Mouse (Mus musculus): ENCODE results near the gene Dlx6.

Gene Dlx6

DNA sequence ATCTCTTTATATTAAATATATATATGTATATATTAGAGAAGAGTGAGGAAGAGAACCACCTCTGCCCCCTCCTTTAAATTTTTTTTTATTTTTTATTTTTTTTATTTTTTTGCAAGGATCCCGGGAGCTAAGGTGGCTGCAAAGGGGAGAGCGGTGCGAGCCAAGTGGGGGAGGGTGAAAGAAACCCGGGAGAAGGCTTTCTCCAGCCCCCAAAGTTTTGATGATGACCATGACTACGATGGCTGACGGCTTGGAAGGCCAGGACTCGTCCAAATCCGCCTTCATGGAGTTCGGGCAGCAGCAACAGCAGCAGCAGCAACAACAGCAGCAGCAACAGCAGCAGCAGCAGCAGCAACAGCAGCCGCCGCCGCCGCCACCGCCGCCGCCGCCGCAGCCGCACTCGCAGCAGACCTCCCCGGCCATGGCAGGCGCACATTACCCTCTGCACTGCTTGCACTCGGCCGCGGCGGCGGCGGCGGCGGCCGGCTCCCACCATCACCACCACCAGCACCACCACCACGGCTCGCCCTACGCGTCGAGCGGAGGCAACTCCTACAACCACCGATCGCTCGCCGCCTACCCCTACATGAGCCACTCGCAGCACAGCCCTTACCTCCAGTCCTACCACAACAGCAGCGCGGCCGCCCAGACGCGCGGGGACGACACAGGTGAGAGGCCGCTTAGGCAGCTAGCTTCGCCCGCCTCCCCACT is at the start of gene Dlx6:
Gene Dlx6 (plus strand): TSS at position 175 of the 711 bp plus-strand sequence.
- no peak for DNase-seq (ENCODE audit: low read depth in 2 of 2, low spot score in 2 of 2)

DNA sequence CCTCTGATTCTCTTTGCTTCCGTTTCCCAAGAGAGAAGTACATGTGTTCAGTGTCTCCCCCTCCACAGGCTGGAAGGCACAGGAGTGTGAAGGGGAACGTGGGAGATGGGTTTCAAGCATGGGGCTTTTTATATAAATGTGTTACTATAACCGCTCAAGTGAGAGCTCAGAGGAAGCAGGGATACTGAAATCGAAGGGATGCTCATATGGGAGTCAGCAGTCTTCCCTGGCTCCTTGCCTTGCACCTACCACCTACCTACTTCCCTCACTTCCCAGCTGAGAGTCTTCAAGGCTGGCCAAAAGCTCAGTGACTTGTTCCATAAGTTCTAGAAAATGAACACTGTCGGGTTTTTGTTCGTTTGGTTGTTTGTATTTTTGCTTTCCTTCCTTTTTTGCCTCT is 46.3 kb upstream of the Dlx6 start:
- DNase-seq (ENCODE audit: low read depth in 2 of 2, low spot score in 2 of 2): no peak

DNA sequence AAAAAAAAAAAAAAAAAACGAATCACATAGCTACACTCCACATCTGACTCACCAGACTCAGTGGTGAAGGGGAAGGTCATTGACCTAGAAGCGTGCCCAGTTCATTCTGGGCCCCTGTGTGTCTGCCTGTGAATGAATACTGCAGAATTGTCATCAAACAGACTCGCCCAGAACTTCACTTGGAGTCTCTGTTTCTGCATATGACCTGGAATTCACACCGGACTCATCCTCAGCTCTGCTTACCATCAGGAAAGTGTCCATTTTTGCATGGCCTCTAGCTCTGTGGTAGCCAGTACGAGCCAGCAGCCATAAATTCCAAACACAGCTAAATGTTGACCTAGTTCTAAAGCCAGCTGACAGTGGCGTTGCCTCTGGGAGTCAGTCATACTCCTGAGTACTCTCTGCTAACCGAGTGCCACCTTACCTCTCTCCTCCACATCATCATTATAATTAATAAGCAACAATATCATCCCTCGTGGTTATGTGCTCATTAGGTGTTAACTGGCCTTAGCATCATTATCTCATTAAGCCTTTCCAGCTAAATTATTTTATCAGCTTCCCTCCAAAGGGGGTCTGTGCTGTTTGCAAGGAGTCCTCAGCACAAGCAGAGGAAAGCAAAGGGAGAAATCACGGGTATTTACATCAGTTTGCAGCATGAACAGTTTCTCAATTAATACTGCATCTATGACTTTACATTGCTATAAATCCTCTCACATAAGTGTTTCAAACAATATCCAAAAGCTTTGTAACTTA is 44.9 kb upstream of the Dlx6 start:
- DNase-seq (ENCODE audit: low read depth in 2 of 2, low spot score in 2 of 2): no peak

DNA sequence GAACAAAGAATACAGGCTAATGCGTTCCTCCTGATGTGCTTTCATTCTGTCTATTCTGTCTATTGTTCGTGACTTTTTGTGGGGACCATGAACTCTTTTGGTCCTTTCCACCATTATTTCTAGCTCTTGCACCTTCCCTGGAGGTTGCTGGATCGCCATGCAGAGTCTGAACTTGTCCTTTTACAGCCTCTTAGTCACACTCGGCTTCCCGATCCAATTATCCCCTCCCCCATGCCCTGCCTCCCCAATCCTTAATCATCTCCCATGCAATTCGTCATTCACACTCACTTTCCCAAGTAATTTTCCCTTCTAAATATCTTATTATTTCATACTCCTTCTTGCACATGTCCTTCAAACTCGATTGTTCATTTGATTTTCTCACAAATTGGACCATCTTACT is 44.0 kb upstream of the Dlx6 start:
- DNase-seq (ENCODE audit: low read depth in 2 of 2, low spot score in 2 of 2): no peak

DNA sequence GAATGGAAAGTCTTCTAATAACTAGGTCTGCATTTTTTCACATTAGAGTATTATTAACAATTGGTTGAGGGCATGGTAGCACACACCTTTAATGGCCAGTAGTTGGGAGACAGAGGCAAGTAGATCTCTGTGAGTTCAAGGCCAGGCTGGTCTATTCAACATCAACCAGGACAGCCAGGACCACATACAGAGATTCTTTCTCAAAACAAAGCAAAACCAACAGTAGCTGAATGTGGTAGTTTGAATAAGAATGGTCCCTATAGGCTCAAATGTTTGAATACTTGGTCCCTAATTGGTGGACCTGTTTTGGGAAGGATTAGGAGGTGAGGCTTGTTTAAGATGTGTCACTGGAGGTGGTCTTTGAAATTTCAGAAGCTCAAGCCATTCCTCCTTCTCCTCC is 37.8 kb upstream of the Dlx6 start:
- DNase-seq (ENCODE audit: low read depth in 2 of 2, low spot score in 2 of 2): no peak

DNA sequence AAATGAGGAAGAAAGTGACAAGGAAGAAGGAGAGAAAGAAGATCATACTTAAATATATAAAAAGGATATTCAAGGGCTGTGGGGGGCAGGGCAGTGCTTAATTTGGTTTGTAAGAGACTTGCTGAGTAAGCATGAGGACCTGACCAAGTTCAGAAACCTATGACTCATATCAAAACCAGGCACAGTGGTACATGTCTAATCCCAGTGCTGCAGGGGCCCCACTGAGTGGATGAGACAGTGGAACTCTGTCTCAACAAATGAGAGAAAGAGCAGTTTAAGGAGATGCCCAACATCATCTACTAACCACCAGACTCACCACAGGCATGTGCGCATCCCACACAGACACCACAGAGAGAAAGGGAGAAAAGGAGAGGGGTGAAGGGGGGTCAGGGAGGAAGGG is 36.3 kb upstream of the Dlx6 start:
- DNase-seq (ENCODE audit: low read depth in 2 of 2, low spot score in 2 of 2): no peak

DNA sequence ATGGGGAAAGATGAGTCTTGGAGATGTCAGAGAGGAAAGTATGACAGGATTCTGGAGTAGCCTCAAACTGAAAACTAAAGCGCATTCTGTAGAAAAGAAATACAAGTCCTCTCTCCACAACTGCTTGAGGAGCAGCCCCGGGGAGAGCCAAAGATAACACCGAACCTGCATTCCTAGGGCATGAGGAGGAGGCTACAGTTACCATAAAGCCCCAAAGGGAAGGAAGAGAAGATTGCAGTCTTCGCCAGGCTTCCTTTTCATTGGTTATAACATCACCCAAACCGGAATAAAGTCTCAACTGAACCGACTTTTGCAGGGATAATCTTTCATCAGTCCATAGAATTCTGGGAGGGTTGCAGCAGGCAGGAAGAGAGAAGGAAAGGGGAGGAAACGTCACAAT is 32.7 kb upstream of the Dlx6 start:
- DNase-seq (ENCODE audit: low read depth in 2 of 2, low spot score in 2 of 2): no peak

DNA sequence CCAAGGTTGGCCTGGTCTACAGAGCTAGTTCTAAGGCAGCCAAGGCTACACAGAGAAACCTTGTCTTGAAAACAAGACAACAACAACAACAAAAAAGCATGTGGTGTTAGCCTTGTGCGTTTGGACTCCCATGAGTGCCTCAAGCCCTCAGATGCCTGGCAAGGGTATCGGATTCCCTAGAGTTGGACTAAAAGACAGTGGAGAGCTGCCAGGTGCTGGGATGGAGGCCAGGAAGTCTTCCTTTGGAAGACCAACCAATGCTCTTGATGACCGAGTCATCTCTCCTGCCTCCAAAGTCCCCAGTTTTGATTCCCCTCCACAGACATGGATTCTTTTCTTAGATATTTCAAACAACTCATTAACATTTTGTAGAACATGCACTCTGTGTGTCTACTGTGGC is 29.8 kb upstream of the Dlx6 start:
- DNase-seq (ENCODE audit: low read depth in 2 of 2, low spot score in 2 of 2): no peak

DNA sequence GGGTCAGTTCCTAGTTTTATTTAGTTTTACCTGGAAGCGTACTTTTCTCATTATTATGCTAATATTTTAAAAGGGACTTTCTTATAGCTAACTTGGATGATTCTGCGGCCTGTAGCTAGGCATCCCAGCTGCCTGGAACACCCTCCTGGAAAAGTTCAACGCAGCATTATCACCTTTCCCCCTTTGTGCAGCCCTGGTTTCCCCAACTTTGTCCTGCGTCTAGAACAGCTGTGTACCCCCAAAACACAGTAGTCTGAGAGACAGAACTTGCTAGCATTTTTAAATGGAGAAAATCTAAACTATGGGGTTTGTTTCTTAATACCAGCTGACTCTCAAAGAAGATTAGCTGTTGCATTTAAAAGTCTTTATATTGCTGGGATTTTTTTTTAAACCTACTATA is 14.6 kb upstream of the Dlx6 start:
- DNase-seq (ENCODE audit: low read depth in 2 of 2, low spot score in 2 of 2): no peak

DNA sequence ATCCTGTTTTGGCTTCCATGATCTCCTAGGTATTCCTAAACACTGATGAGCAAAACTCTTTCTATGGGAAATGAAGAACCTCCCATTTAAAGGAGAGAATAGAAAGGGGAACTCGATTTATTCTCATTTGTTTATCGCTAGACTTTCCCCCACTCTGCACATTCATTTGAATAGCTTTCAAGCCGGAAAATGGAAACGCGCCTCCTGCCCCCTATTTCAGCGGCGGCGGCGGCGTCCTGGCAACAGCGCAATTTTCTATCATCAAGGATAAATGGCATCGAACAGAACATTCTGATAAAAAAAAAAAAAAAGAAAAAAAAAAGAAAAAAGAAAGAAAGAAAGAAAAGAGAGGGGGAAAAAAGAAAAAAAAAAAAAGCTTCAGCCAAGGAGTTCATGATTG is 13.4 kb upstream of the Dlx6 start:
- DNase-seq (ENCODE audit: low read depth in 2 of 2, low spot score in 2 of 2): no peak

DNA sequence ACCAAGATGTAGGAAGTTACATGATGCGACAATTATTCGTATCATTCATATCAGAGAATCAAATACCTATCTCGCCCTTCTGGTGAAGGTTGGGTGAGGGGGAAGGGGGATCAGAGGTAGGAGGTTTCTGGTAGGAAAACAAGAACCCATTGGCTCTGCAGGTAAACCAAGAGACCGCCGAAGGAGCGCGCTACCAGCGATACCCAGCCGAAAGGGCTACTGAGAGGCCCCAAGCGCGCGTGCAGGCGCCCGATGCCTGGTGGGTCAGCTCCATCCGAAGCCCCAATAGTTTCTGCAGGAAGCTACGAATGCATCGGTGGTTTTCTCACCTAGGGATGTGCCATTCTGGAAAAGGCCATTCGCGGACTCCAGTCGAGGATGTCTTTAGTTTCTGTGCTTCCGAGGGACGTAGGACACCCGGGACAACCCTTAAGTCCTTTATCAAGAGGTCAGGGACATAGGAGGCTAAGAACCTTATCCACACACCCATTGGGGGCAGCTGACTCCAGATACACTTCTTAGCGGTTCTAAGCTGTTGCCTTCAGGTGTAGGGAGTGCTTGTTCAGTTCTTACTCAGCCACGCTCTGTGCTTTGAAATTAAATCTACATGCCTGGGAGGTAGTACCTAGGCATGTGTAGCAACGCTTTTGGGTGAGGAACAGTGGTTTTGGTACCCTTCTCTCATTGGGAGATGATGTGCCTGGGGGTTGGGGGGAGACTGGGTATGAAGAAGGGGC is 12.6 kb upstream of the Dlx6 start:
- no peak for DNase-seq (ENCODE audit: low read depth in 2 of 2, low spot score in 2 of 2)

DNA sequence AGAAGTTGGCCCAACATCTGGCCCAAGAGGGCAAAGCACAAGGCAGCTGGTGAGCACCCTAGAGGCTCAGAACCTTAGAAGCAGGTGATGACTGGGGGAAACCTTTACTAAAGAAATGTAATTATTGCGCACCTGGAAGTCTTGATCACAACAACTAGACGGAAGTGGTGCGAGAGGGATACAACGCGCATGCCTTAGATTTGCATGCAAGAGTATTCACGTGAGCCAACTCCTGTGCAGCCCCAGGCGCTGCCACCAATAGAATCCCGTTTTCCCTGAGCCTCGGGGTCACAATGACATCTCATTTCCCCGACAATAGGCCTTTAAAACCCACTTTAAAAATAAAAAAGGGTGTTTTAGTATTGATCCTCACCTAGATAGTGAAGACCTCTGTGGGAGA is 12.0 kb upstream of the Dlx6 start:
- DNase-seq (ENCODE audit: low read depth in 2 of 2, low spot score in 2 of 2): no peak

DNA sequence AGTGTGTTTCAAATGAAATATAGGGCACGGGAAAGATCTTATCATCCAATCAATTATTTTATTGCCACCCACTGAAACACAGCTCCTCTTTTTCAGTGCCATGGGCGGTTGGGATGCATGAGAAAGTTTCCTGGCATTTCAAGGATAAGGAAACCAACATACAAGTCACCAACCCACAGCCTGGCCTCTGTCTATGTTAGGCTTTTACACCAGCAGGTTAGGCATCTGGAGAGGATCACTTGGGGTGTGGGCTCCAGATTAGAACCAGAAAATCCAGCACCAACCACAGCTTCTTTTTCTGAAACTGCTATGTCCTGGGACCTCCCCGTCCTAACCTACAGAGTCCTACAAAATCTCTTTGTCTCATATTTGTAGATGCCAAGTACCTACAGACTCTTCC is 10.2 kb upstream of the Dlx6 start:
- no peak for DNase-seq (ENCODE audit: low read depth in 2 of 2, low spot score in 2 of 2)

DNA sequence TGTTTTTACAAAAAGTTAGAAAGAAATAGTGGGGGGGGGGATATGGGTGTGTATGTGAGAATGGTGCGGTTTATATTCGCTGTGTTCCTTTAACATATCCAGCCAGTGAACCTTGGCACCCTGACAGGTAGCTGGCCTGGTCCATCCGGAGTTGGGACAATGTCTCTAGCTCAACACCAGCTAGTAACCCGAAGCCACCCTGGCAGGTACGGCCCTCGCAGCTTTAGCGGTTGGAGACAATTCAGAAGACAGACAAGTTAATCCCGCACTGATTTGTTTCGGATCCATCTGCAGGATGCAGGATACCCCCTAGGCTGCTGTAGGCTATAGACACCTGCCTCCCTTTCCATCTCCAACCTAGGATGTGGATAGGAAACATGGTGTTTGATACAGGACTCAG is 9.0 kb upstream of the Dlx6 start:
- DNase-seq (ENCODE audit: low read depth in 2 of 2, low spot score in 2 of 2): no peak

DNA sequence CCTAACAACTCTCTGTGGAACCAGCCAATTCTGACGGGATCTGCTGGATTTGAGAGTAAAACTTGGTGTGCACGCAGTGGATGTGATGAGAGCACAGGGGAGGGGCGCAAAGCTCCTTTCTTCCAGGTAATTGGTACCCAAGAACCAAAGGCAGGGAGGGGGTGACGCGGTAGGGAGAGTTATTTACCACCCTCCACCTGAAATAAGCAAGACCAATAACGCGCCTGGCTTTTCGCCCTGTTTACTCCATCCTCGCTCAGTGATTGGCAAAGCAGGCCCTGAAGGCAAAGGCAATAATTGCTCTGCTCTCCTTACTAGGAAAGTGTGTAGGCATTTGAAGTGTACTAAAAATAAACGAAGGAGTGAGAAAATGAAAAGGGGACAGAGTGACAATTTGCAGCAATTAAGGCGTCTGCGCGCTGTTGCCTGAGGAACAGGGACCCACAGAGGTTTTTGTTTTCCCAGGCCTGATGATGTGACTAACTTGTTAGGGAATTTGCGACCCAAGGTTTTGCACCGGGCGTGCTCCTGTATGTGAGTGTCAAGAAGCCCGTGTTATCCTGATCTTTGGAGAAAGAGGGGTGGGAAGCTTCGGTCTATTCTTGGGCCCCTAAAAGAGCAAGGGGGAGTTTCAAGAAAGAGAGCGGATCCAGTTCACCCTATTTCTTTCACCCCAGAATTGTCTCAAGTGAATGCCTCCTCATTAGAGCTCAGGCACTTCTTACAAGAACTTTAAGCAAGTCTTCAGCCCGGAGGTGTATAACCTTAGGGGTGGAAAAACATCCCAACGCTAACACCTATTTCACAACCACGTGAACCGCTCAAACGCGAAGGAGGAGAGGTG is 8.0 kb upstream of the Dlx6 start:
- DNase-seq (ENCODE audit: low read depth in 2 of 2, low spot score in 2 of 2): no peak

DNA sequence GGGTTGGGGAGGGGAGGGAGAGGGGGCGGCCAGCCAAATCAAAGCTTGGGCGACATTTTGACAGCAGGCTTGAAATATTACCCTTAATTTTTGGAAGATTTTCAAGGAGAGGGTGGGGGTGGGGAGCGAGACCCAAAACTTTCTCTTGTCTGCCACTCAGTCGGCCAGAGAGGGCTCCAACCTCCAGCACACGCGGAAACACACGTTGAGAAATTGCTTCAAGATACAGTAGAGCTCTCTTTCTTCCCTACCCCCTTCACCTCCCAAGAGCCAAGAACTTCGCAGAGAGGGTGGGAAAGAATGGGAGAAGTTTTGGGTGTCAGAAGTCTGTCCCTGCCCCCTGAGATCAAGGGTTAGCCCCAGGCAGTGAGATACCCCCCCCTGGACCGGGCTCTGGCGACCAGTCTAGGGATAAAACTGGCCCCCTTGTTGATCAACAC is 7.4 kb upstream of the Dlx6 start:
- DNase-seq (ENCODE audit: low read depth in 2 of 2, low spot score in 2 of 2): no peak

DNA sequence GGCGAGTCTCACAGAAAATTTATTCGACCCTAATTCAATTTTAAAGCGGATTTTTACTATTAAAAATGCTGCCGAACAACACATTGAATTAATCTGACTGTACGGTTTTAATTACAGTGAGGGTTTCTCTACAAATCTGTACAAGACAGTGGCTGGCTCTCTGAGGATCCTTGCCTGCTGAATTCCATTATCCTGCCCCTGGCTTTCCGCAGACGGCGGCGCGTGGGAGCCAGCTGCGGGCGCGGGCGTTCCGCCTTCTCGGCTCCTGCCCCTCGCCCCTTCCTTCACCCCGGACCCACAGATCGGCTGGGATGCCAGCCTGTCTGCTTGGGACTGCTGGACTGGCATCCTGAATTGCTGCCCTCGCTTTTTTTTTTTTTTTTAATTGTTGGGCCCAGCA is 6.8 kb upstream of the Dlx6 start:
- no peak for DNase-seq (ENCODE audit: low read depth in 2 of 2, low spot score in 2 of 2)

DNA sequence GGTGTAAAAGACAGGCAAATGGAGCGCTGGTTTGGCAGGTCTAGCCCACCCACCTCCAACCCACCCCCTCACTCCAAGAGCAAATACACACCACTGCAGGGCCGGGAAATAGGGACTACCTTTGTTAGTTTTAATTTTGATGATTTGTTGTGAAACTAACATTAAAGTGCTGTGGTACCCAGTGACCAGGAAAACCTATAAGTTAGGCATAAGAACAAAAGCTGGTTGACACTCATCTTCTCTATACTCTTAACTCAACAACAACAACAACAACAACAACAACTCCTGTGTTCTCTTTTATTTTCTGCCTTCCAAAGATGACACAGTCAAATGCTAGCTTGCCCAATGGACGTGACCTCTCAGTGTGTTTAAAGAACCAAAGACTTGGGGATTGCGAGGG is 6.3 kb upstream of the Dlx6 start:
- no peak for DNase-seq (ENCODE audit: low read depth in 2 of 2, low spot score in 2 of 2)

DNA sequence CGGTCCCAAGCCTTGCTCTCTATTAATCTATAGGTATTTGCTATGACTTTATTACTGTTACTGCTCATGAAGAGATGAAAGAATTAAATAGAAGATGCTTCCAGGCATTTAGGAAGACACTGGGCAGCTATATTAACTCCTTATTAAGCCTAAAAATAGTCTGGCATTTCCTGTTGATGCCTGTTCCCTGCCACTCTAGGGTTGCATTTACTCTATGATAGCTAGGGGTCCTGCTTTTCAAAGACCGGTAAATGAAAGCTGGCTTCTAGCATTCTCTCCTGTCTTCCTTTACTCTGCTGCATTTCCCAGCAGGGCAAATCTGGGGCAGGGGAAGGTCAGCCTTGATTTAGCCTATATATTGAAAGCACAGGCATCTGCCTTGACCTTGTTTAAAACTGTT is 5.4 kb upstream of the Dlx6 start:
- DNase-seq (ENCODE audit: low read depth in 2 of 2, low spot score in 2 of 2): no peak

DNA sequence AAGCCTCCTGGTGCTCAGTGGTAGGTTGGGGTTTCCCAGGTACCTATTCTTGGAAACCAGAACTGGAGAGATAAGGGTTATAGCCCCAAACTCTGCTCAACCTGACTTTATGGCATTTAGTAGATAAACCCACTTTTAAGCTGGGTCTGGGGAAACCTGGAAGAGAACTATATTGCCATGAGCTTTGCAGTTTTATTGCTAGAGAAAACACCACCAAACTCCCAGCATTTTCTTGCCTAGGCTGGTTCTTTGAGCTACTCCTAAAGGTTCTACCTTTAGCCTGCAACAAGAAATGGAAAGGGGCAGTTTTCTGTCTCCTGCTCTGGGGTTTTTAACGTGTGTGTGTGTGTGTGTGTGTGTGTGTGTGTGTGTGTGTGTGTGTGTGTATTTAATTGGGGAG is 4.6 kb upstream of the Dlx6 start:
- no peak for DNase-seq (ENCODE audit: low read depth in 2 of 2, low spot score in 2 of 2)
